Mouse (Mus musculus): ENCODE data around the gene Eif3l.
"Not testable (repeated sequence)": the region's sequence is repeated elsewhere in the genome, so short reads cannot be mapped to it uniquely, and the experiment has no call there.

Eif3l gene

DNA sequence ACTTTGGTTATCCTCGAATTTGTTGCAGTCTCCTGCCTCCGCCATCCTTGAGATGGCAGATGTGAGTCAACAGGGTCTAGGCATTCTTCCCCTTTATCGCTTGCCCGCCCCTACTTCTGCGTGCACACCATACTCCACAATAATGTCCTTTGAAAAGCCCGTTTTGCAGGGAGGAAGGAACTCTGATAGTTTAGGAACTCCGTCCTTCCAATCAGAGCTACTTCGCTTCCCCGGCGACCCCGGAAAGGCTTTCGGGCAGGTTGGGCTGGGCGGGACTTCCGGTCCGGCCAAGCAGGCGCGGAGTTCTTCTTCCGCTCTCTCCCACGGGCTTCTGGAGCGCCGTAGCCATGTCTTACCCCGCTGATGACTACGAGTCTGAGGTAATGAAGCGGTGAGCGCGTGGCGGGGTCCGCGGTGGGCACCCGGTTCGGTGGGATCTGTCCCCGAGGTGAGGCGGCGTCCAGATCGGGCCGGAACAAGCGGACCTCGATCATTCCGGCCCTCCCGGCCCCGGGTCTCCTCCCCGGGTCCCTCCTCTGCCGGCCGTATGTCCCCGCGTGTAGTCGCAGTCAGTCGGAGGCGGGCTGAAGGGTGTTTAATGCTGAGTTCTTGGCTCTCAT is at the start of gene Eif3l:
Gene Eif3l (plus strand): TSS at position 267 of the 620 bp plus-strand sequence.
- peak; percentile 90 for DNase-seq

GRCm38 (mm10) chr15:79025687-79026308 is 49.2 kb upstream of the Eif3l start:
- DNase-seq: peak; percentile 46

- DNase-seq: peak; percentile 79
These were observed 48.3 kb upstream of the Eif3l start for GRCm38 (mm10) chr15:79026511-79027290.

GRCm38 (mm10) chr15:79027291-79028205 is 47.4 kb upstream of the Eif3l start:
- peak; percentile 47 for DNase-seq

DNA sequence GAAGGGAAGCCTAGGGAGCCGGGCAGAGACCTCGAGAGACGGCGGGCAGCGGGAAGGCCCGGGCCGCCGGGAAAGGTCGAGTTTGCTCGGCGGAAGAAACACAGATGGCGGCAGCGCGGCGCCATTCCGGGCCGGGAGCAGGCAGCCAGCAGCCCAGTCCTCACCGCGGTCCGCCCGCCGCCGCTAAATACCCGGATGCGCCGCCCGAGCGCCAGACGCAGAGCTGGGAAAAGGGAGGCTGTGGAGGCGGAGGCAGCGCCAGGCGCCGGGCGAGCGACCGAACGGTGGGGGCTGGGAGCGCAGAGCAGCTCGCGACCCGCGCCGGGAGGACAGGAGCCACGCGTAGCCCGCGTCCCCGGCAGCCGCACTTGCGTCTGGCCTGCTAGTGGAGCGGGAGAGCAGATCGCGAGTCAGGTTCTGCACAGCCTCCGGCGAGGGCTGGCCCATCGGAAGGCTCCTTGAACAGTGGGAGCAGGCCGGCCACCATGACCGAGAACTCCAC is 46.7 kb upstream of the Eif3l start, which contains the start of gene H1f0:
Gene H1f0 (plus strand): TSS at position 214 of the 502 bp plus-strand sequence.
- DNase-seq: peak; percentile 93

DNA sequence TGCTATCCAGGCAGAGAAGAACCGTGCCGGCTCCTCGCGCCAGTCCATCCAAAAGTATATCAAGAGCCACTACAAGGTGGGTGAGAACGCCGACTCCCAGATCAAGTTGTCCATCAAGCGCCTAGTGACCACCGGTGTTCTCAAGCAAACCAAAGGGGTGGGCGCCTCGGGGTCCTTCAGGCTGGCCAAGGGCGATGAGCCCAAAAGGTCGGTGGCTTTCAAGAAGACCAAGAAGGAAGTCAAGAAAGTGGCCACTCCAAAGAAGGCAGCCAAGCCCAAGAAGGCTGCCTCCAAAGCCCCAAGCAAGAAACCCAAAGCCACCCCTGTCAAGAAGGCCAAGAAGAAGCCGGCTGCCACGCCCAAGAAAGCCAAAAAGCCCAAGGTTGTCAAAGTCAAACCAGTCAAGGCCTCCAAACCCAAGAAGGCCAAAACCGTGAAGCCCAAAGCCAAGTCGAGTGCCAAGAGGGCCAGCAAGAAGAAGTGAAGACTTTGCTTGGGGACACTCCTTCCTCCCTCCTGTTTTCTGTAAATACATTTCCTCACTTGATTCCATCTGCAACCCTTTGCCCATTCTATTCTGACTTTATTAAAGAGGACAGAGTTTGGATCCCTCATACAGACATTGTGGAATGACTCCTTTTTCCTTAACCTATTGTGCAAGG is 46.0 kb upstream of the Eif3l start:
- no peak for DNase-seq

- no peak for DNase-seq
These were observed 45.3 kb upstream of the Eif3l start for GRCm38 (mm10) chr15:79029519-79030241.

- peak; percentile 96 for DNase-seq
These were observed 44.2 kb upstream of the Eif3l start for GRCm38 (mm10) chr15:79030551-79031435.

GRCm38 (mm10) chr15:79031908-79032307 is 43.1 kb upstream of the Eif3l start:
- not testable (repeated sequence) for DNase-seq

- DNase-seq: peak; percentile 76
These were observed 37.1 kb upstream of the Eif3l start for GRCm38 (mm10) chr15:79037913-79038328.

DNA sequence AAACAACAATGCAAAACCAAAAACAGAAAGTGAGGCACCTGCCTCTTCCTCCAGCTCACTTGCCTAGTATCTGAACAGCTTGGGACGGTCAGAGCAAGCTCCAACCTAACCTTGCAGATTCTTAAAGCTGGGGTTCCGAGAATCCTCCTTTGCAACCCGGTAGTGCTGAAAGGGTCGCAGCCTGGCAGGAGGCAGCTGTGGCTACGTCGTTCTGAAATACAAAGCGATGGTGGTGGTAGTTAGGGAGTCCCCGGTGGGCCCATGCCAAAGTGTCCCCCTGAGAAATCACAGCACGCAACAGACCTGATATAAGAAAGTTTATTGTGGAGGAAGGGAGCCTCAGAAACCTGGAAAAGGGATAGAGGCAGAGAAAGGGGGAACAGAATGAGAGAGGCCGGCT is 36.6 kb upstream of the Eif3l start:
- DNase-seq: no peak

- DNase-seq: peak; percentile 93
These were observed 36.1 kb upstream of the Eif3l start for GRCm38 (mm10) chr15:79038853-79039252.

- peak; percentile 69 for DNase-seq
These were observed 34.2 kb upstream of the Eif3l start for GRCm38 (mm10) chr15:79040501-79041416.

GRCm38 (mm10) chr15:79041585-79041984 is 33.4 kb upstream of the Eif3l start, which contains the start of gene Galr3:
Gene Galr3 (plus strand): TSS chr15:79041885.
- no peak for DNase-seq

DNA sequence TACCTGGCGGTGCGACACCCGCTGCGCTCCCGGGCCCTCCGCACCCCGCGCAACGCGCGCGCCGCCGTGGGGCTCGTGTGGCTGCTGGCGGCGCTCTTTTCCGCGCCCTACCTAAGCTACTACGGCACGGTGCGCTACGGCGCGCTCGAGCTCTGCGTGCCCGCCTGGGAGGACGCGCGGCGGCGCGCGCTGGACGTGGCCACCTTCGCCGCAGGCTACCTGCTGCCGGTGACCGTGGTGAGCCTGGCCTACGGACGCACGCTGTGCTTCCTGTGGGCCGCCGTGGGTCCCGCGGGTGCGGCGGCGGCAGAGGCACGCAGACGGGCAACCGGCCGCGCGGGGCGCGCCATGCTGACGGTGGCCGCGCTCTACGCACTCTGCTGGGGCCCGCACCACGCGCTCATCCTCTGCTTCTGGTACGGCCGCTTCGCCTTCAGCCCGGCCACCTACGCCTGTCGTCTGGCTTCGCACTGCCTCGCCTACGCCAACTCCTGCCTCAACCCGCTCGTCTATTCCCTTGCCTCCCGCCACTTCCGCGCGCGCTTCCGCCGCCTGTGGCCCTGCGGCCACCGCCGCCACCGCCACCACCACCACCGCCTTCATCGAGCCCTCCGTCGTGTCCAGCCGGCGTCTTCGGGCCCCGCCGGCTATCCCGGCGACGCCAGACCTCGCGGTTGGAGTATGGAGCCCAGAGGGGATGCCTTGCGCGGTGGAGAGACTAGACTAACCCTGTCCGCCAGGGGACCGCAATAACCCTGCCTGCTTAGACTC is 32.1 kb upstream of the Eif3l start:
- DNase-seq: no peak

DNA sequence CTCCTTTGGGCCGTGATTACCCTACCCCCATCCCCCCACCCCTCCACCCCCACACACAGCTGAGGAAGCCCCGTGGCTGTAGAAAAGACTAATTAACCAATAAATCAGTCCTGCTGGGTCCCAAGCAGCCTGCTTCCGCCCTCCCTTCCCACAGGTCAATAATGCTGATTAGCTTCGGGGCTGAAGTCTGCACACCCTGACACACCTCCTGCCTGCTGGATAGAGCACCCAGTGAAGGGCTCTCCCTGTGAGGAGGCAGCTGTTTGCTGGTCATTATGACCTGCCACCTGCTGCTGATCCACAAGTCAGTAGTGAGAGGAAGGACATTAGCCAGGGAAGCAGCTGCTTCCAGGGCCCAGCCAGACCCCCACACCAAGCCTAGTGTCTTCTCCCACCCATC is 30.1 kb upstream of the Eif3l start:
- no peak for DNase-seq

- no peak for DNase-seq
These were observed 26.8 kb upstream of the Eif3l start for GRCm38 (mm10) chr15:79048186-79048585.
